Mouse (Mus musculus): Measurements from ENCODE around the gene Poldip2. TPM values are rescaled to one million over a fixed set of nuclear protein-coding genes. Genes with fewer than 3 reads are reported as not detected.

Poldip2 gene
- polyA plus RNA-seq, 1 experiment: 16.7 TPM

GRCm38 (mm10) chr11:78536080-78536689, 24.2 kb downstream of the Poldip2 start, which contains the start of the genes Tnfaip1 and Ift20:
TSS of gene Tnfaip1 (minus strand) at chr11:78536332.
TSS of gene Ift20 (plus strand) at chr11:78536361.
- H3K4me1 ChIP-seq: peaks cover 50% of the 10 kb centered on the region
- peaks cover 31% of the 10 kb centered on the region for H3K36me3 ChIP-seq (replicated peaks; ENCODE audit: low read length)
- TF ChIP-seq FLI1 (IDR thresholded peaks at IDR 0.05; ENCODE audit: low read length): no peak
- TF ChIP-seq GATA1 (IDR thresholded peaks at IDR 0.05; ENCODE audit: borderline replicate concordance, low read length): peak; percentile 77; the same call in 2 of the 3 replicates
- no peaks in the 10 kb centered on the region for H3K9me3 ChIP-seq
- peaks cover 5% of the 10 kb centered on the region for H3K27me3 ChIP-seq (replicated peaks)
- H3K4me3 ChIP-seq (replicated peaks): peak within 1 kb of the TSS; percentile 98

GRCm38 (mm10) chr11:78536690-78537084, 24.7 kb downstream of the Poldip2 start:
- Histone ChIP-seq H3K27me3 (replicated peaks) (peaks cover 5% of the 10 kb centered on the region), H3K4me1 (peaks cover 49% of the 10 kb centered on the region), H3K9me3 (no peaks in the 10 kb centered on the region), H3K4me3 (replicated peaks) (peak overlapping the region; percentile 98), H3K36me3 (replicated peaks; ENCODE audit: low read length) (peaks cover 36% of the 10 kb centered on the region)
- TF ChIP-seq GATA1 (IDR thresholded peaks at IDR 0.05; ENCODE audit: borderline replicate concordance, low read length) (no peak), FLI1 (IDR thresholded peaks at IDR 0.05; ENCODE audit: low read length) (no peak)

- no peak for TF ChIP-seq FLI1 (IDR thresholded peaks at IDR 0.05; ENCODE audit: low read length)
- no peak for TF ChIP-seq GATA1 (IDR thresholded peaks at IDR 0.05; ENCODE audit: borderline replicate concordance, low read length)
- H3K27me3 ChIP-seq (replicated peaks): no peaks in the 10 kb centered on the region
- no peaks in the 10 kb centered on the region for H3K9me3 ChIP-seq
- H3K4me1 ChIP-seq: peaks cover 50% of the 10 kb centered on the region
- no peak overlapping the region for H3K4me3 ChIP-seq (replicated peaks)
- H3K36me3 ChIP-seq (replicated peaks; ENCODE audit: low read length): peaks cover 65% of the 10 kb centered on the region
Measured at GRCm38 (mm10) chr11:78540358-78540757, 28.4 kb downstream of the Poldip2 start.

GRCm38 (mm10) chr11:78544449-78545111, 32.6 kb downstream of the Poldip2 start:
- TF ChIP-seq FLI1 (IDR thresholded peaks at IDR 0.05; ENCODE audit: low read length): no peak
- no peak for TF ChIP-seq GATA1 (IDR thresholded peaks at IDR 0.05; ENCODE audit: borderline replicate concordance, low read length)
- Histone ChIP-seq H3K9me3 (no peaks in the 10 kb centered on the region), H3K4me3 (replicated peaks) (no peak overlapping the region), H3K4me1 (peaks cover 46% of the 10 kb centered on the region), H3K36me3 (replicated peaks; ENCODE audit: low read length) (peaks cover 68% of the 10 kb centered on the region), H3K27me3 (replicated peaks) (no peaks in the 10 kb centered on the region)

- no peaks in the 10 kb centered on the region for H3K27me3 ChIP-seq (replicated peaks)
- H3K9me3 ChIP-seq: no peaks in the 10 kb centered on the region
- no peak overlapping the region for H3K4me3 ChIP-seq (replicated peaks)
- H3K36me3 ChIP-seq (replicated peaks; ENCODE audit: low read length): peaks cover 62% of the 10 kb centered on the region
- H3K4me1 ChIP-seq: peaks cover 51% of the 10 kb centered on the region
- TF ChIP-seq GATA1 (IDR thresholded peaks at IDR 0.05; ENCODE audit: borderline replicate concordance, low read length): no peak
- TF ChIP-seq FLI1 (IDR thresholded peaks at IDR 0.05; ENCODE audit: low read length): no peak
Measured at GRCm38 (mm10) chr11:78545181-78545580, 33.2 kb downstream of the Poldip2 start.

- peaks cover 72% of the 10 kb centered on the region for H3K4me1 ChIP-seq
- peaks cover 44% of the 10 kb centered on the region for H3K36me3 ChIP-seq (replicated peaks; ENCODE audit: low read length)
- TF ChIP-seq FLI1 (IDR thresholded peaks at IDR 0.05; ENCODE audit: low read length) (no peak), GATA1 (IDR thresholded peaks at IDR 0.05; ENCODE audit: borderline replicate concordance, low read length) (no peak)
- no peak overlapping the region for H3K4me3 ChIP-seq (replicated peaks)
- no peaks in the 10 kb centered on the region for H3K27me3 ChIP-seq (replicated peaks)
- H3K9me3 ChIP-seq: no peaks in the 10 kb centered on the region
Measured at GRCm38 (mm10) chr11:78547718-78548460, 35.9 kb downstream of the Poldip2 start.

GRCm38 (mm10) chr11:78549491-78549987, 37.5 kb downstream of the Poldip2 start:
- Histone ChIP-seq H3K9me3 (peaks cover 6% of the 10 kb centered on the region), H3K27me3 (replicated peaks) (no peaks in the 10 kb centered on the region), H3K4me3 (replicated peaks) (peak overlapping the region; percentile 91), H3K4me1 (peaks cover 70% of the 10 kb centered on the region), H3K36me3 (replicated peaks; ENCODE audit: low read length) (peaks cover 40% of the 10 kb centered on the region)
- TF ChIP-seq GATA1 (IDR thresholded peaks at IDR 0.05; ENCODE audit: borderline replicate concordance, low read length) (no peak), FLI1 (IDR thresholded peaks at IDR 0.05; ENCODE audit: low read length) (no peak)

- no peaks in the 10 kb centered on the region for H3K27me3 ChIP-seq (replicated peaks)
- peaks cover 40% of the 10 kb centered on the region for H3K36me3 ChIP-seq (replicated peaks; ENCODE audit: low read length)
- peaks cover 64% of the 10 kb centered on the region for H3K4me1 ChIP-seq
- TF ChIP-seq FLI1 (IDR thresholded peaks at IDR 0.05; ENCODE audit: low read length) (no peak), GATA1 (IDR thresholded peaks at IDR 0.05; ENCODE audit: borderline replicate concordance, low read length) (no peak)
- H3K9me3 ChIP-seq: peaks cover 6% of the 10 kb centered on the region
- H3K4me3 ChIP-seq (replicated peaks): peak within 1 kb of the TSS; percentile 91
Measured at GRCm38 (mm10) chr11:78550168-78551058, 38.4 kb downstream of the Poldip2 start, which contains the start of gene Tmem97. TSS of gene Tmem97 (minus strand) at chr11:78550777.

- peaks cover 40% of the 10 kb centered on the region for H3K36me3 ChIP-seq (replicated peaks; ENCODE audit: low read length)
- TF ChIP-seq GATA1 (IDR thresholded peaks at IDR 0.05; ENCODE audit: borderline replicate concordance, low read length) (no peak), FLI1 (IDR thresholded peaks at IDR 0.05; ENCODE audit: low read length) (no peak)
- H3K4me1 ChIP-seq: peaks cover 66% of the 10 kb centered on the region
- H3K27me3 ChIP-seq (replicated peaks): no peaks in the 10 kb centered on the region
- peaks cover 6% of the 10 kb centered on the region for H3K9me3 ChIP-seq
- peak overlapping the region; percentile 91 for H3K4me3 ChIP-seq (replicated peaks)
Measured at GRCm38 (mm10) chr11:78551059-78551398, 39.0 kb downstream of the Poldip2 start.

Data from megakaryocyte, embryonic 14.5 days (primary cell).